Mouse (Mus musculus): ENCODE results near the gene Rack1.

DNA sequence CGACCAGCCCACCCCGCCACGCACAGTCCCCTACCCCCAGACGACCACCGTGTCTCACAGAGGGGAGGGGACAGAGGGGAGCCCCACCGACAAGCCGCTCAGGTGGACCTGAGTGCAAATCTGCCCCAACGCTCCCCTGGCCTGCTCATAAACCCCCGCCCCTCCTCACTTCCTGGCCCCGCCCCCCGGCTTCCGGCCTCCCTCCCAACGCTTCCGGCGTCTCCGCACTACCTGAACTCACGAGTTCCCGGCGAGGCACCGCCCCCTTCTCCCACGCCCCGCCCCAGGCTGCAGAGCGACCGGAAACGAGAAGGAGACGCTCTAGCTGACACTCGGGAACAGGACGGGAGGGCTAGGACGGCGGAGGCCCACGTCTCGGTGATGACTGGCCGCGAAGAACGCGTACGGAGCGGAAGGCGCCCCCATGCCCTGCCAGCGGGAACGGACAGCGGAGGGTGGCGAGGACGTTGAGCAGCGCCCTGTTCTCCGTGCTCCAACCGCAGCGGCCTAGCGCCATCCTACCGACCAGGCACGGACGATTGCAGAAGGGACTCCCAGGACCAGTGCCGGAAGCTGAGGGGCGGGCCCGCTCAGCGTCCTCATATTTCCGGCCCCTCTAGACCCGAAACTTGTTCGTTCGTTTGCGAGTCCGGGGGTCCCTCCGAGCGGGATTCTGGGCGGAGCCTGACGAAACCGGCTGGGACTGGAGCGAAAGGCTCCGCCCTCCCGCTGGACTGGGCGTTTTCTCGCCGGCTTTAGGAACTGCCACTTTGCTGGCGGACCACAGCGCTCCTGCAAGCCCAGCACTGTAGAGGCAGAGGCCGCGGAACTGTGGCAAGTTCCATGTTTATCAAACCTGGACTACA, 16.9 kb downstream of the Rack1 start, which contains the start of gene Trim41:
- no peak for TF ChIP-seq CTCF (IDR thresholded peaks at IDR 0.05; ENCODE audit: low read depth)
- TF ChIP-seq EP300 (IDR thresholded peaks at IDR 0.05; ENCODE audit: low read depth): peak; percentile 80; the same call in 1 of the 2 replicates

Measured in heart, postnatal 0 days (tissue).